Mouse (Mus musculus): ENCODE data around the gene Golt1a. TPM values are rescaled to one million over a fixed set of nuclear protein-coding genes. Genes with fewer than 3 reads are reported as not detected.

The Golt1a gene
- polyA plus RNA-seq, 1 experiment from 2014 or later, result not detected

- no peaks in the 10 kb centered on the region for H3K27me3 ChIP-seq (ENCODE audit: low read depth, poor library complexity, severe bottlenecking)
- H3K9me3 ChIP-seq (replicated peaks), result no peaks in the 10 kb centered on the region
- peak overlapping the region; percentile 14; the same call in 1 of the 2 replicates for H3K27ac ChIP-seq (replicated peaks)
- peaks cover 95% of the 10 kb centered on the region for H3K36me3 ChIP-seq
- 70% methylated on average over 15 of the region's 15 CpGs for WGBS
- H3K4me1 ChIP-seq, result peaks cover 32% of the 10 kb centered on the region
- DNase-seq (ENCODE audit: low spot score), result no peak
- H3K4me3 ChIP-seq, result no peak overlapping the region
These were observed 30.5 kb upstream of the Golt1a start for GRCm38 (mm10) chr1:133278946-133279631.

DNA sequence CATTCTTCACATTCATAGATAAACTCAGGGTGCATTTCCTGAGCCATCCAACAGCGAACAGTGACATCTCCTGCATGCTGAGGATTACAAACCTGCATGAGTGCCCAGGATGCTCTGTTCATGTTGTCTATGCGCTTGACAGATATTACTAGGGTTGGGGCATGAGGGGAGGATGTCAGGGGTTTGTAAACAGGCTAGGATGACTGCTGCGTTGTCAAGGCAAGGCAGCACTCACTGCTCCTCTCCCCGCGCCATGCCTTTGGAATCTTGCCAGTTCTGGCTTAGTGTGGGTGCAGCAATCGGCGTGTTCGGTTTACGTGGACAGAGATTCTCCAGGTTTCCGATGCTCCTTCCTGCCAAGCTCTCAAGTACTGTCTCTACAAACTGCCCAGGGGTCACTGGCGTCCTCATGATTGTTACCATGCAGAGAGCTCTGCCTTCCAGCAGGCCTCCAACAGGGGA, 29.9 kb upstream of the Golt1a start:
- H3K4me3 ChIP-seq, result no peak overlapping the region
- H3K27me3 ChIP-seq (ENCODE audit: low read depth, poor library complexity, severe bottlenecking), result no peaks in the 10 kb centered on the region
- peaks cover 32% of the 10 kb centered on the region for H3K4me1 ChIP-seq
- H3K36me3 ChIP-seq, result peaks cover 93% of the 10 kb centered on the region
- DNase-seq (ENCODE audit: low spot score), result no peak
- H3K27ac ChIP-seq (replicated peaks), result 0 out of 2 replicates have a peak overlapping the region, but pooled peaks have one; percentile 14
- no peaks in the 10 kb centered on the region for H3K9me3 ChIP-seq (replicated peaks)
- 90% methylated on average over 11 of the region's 11 CpGs for WGBS

DNA sequence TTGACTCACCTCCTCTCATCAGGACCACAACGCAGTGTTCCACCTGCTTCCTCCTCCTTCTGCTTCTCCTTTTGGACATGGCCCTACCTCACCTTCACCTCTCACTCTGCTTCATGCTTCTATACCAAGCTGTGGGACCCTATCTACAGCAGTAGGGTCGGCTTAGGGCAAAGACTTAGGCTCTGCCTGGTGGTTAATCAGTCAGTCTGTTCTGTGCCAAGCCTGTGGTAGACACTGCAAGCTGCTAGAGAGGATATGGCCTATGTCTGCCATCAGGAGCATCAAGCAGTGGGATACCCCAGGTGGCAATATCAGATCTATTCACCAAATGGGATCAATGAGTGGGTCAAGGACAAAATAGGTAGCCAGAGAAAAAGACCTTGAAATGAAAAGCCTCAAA, 29.1 kb upstream of the Golt1a start:
- WGBS, result 92% methylated on average over 2 of the region's 2 CpGs
- no peak for DNase-seq (ENCODE audit: low spot score)
- no peaks in the 10 kb centered on the region for H3K27me3 ChIP-seq (ENCODE audit: low read depth, poor library complexity, severe bottlenecking)
- peaks cover 93% of the 10 kb centered on the region for H3K36me3 ChIP-seq
- H3K4me3 ChIP-seq, result no peak overlapping the region
- no peaks in the 10 kb centered on the region for H3K9me3 ChIP-seq (replicated peaks)
- H3K27ac ChIP-seq (replicated peaks), result no peak overlapping the region
- H3K4me1 ChIP-seq, result peaks cover 32% of the 10 kb centered on the region

- no peaks in the 10 kb centered on the region for H3K27me3 ChIP-seq (ENCODE audit: low read depth, poor library complexity, severe bottlenecking)
- no peak overlapping the region for H3K4me3 ChIP-seq
- no peak for DNase-seq (ENCODE audit: low spot score)
- 84% methylated on average over 7 of the region's 7 CpGs for WGBS
- H3K9me3 ChIP-seq (replicated peaks), result no peaks in the 10 kb centered on the region
- H3K4me1 ChIP-seq, result peaks cover 6% of the 10 kb centered on the region
- no peak overlapping the region for H3K27ac ChIP-seq (replicated peaks)
- peaks cover 95% of the 10 kb centered on the region for H3K36me3 ChIP-seq
These were observed 23.7 kb upstream of the Golt1a start for GRCm38 (mm10) chr1:133285907-133286306.

DNA sequence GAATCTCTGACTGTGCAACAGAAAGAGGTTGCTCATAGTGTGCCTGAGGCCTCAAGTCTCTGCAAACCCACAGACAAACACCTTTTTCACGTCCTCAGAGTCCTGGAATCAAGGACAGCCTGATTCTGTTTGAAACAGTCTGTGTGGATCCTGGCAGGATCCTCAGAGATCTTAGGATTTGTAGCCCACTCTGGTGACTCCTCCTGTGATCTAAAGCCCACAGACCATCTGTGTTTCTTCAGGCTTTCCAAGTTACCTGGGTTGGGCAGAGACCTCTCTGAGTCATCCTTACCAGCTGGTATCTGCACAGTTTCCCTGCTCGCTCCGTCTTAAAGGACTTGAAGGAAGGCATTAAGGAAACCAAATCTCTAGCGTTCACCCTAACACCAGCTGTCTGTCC, 22.5 kb upstream of the Golt1a start:
- no peaks in the 10 kb centered on the region for H3K9me3 ChIP-seq (replicated peaks)
- H3K36me3 ChIP-seq, result peaks cover 90% of the 10 kb centered on the region
- no peak overlapping the region for H3K4me3 ChIP-seq
- no peak for DNase-seq (ENCODE audit: low spot score)
- H3K27me3 ChIP-seq (ENCODE audit: low read depth, poor library complexity, severe bottlenecking), result no peaks in the 10 kb centered on the region
- 90% methylated on average over 4 of the region's 4 CpGs for WGBS
- H3K27ac ChIP-seq (replicated peaks), result no peak overlapping the region
- H3K4me1 ChIP-seq, result peaks cover 2% of the 10 kb centered on the region; the same call in 1 of the 2 replicates

- Histone ChIP-seq H3K4me1 (no peaks in the 10 kb centered on the region), H3K27me3 (ENCODE audit: low read depth, poor library complexity, severe bottlenecking) (no peaks in the 10 kb centered on the region), H3K27ac (replicated peaks) (no peak overlapping the region), H3K9me3 (replicated peaks) (no peaks in the 10 kb centered on the region), H3K4me3 (no peak overlapping the region), H3K36me3 (peaks cover 90% of the 10 kb centered on the region)
- DNase-seq (ENCODE audit: low spot score), result no peak
- 93% methylated on average over 12 of the region's 12 CpGs for WGBS
These were observed 21.7 kb upstream of the Golt1a start for GRCm38 (mm10) chr1:133287880-133288279.

GRCm38 (mm10) chr1:133291888-133292287, 17.7 kb upstream of the Golt1a start:
- Histone ChIP-seq H3K9me3 (replicated peaks) (no peaks in the 10 kb centered on the region), H3K27ac (replicated peaks) (no peak overlapping the region), H3K27me3 (ENCODE audit: low read depth, poor library complexity, severe bottlenecking) (no peaks in the 10 kb centered on the region), H3K4me3 (no peak overlapping the region), H3K36me3 (peaks cover 91% of the 10 kb centered on the region), H3K4me1 (peaks cover 17% of the 10 kb centered on the region)
- DNase-seq (ENCODE audit: low spot score), result no peak
- WGBS, result 91% methylated on average over 6 of the region's 6 CpGs

DNA sequence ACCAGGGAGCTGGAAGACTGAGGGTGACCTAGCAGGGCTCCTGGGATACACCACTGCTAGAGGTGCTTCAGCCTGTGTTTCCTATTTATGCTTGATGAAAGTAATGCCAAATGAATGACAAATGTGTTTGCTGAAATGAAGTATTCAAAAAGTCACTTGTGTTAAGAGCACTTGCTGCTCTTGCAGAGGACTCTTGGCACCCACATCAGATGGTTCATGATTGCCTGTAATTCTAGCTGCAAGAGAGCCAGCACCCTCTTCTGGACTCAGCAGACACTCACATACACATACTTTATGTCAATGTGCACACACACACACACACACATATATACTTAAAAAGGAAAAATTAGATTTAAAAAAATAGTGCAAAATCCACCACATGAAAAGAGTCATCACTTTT, 17.0 kb upstream of the Golt1a start:
- Histone ChIP-seq H3K27ac (replicated peaks) (no peak overlapping the region), H3K4me3 (no peak overlapping the region), H3K27me3 (ENCODE audit: low read depth, poor library complexity, severe bottlenecking) (no peaks in the 10 kb centered on the region), H3K36me3 (peaks cover 91% of the 10 kb centered on the region), H3K9me3 (replicated peaks) (no peaks in the 10 kb centered on the region), H3K4me1 (peaks cover 17% of the 10 kb centered on the region)
- no peak for DNase-seq (ENCODE audit: low spot score)

DNA sequence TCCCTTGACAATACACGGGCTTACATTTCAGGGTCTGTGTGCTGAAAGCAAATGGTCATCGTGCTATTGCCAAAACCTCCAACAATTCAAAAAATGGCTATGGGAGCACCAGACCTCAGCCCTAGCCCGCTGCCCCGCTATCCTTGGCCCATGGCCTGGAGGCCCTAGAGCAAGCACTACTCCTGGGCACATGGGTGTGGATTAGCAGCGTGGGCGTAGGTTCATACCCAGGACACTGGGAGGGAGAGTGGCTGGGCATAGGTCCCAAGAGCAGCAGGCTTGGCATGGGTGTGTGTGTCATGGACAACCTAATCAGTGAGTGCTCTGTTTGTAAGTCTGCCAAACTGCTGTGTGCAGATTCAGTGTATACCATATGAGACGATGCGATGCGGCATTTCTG, 13.2 kb upstream of the Golt1a start:
- H3K4me3 ChIP-seq, result no peak overlapping the region
- WGBS, result 96% methylated on average over 9 of the region's 9 CpGs
- H3K36me3 ChIP-seq, result peaks cover 97% of the 10 kb centered on the region
- no peaks in the 10 kb centered on the region for H3K9me3 ChIP-seq (replicated peaks)
- DNase-seq (ENCODE audit: low spot score), result no peak
- peaks cover 23% of the 10 kb centered on the region for H3K4me1 ChIP-seq
- no peak overlapping the region for H3K27ac ChIP-seq (replicated peaks)
- H3K27me3 ChIP-seq (ENCODE audit: low read depth, poor library complexity, severe bottlenecking), result peaks cover 21% of the 10 kb centered on the region

- no peak for DNase-seq (ENCODE audit: low spot score)
- Histone ChIP-seq H3K36me3 (peaks cover 74% of the 10 kb centered on the region), H3K4me3 (no peak overlapping the region), H3K9me3 (replicated peaks) (no peaks in the 10 kb centered on the region), H3K27me3 (ENCODE audit: low read depth, poor library complexity, severe bottlenecking) (peaks cover 21% of the 10 kb centered on the region), H3K27ac (replicated peaks) (no peak overlapping the region), H3K4me1 (peaks cover 23% of the 10 kb centered on the region)
- WGBS, result 44% methylated on average over 14 of the region's 14 CpGs
These were observed 10.8 kb upstream of the Golt1a start for GRCm38 (mm10) chr1:133298816-133299215.

GRCm38 (mm10) chr1:133302540-133302939, 7.1 kb upstream of the Golt1a start:
- Histone ChIP-seq H3K4me1 (peaks cover 13% of the 10 kb centered on the region), H3K9me3 (replicated peaks) (no peaks in the 10 kb centered on the region), H3K27me3 (ENCODE audit: low read depth, poor library complexity, severe bottlenecking) (peaks cover 21% of the 10 kb centered on the region), H3K27ac (replicated peaks) (no peak overlapping the region), H3K36me3 (peaks cover 37% of the 10 kb centered on the region), H3K4me3 (no peak overlapping the region)
- no peak for DNase-seq (ENCODE audit: low spot score)
- WGBS, result 69% methylated on average over 3 of the region's 3 CpGs

DNA sequence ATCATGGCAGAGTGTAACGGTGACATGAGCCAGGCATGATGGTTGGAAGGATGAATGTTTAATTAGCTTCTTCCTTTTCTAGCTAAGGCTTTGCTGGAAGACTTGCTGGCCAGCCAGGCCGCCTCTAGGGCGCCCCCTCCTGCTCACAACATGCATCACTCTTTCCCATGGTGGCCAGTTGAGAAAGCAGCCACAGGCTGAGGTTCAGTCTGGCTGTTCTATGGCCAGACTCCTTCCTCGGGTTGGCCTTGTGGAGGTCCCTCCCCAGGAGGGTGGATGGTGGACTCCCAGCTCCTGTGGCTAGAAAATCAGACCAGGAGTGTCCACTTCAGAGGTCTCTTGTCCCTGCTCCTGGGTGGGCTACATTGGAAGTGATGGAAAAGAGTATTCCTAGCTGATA, 2.8 kb upstream of the Golt1a start:
- Histone ChIP-seq H3K4me3 (no peak overlapping the region), H3K9me3 (replicated peaks) (no peaks in the 10 kb centered on the region), H3K27ac (replicated peaks) (peak overlapping the region; percentile 70; the same call in 1 of the 2 replicates), H3K27me3 (ENCODE audit: low read depth, poor library complexity, severe bottlenecking) (peaks cover 4% of the 10 kb centered on the region; the same call in 1 of the 2 replicates), H3K36me3 (no peaks in the 10 kb centered on the region), H3K4me1 (peaks cover 9% of the 10 kb centered on the region)
- DNase-seq (ENCODE audit: low spot score), result peak; percentile 83
- WGBS, result 7% methylated on average over 4 of the region's 4 CpGs

DNA sequence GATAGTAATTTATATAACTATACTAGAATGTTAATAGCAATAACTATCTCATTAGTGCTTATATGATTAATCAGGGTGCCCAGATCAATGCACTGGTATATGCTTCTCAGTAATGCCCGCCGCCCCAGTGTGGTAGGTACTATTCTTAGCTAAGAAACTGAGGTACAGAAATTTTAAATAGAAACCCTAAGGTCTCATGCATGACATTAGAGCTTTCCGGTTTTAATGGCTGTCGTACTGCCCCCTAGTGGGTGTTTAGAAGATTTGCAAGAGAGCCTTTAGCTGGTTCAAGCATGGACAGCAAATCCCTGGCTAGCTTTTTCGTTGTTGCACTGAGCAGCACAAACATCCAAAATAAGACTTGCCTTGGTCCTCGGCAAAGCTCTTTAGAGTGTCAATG, 2.3 kb upstream of the Golt1a start:
- Histone ChIP-seq H3K27me3 (ENCODE audit: low read depth, poor library complexity, severe bottlenecking) (peaks cover 4% of the 10 kb centered on the region; the same call in 1 of the 2 replicates), H3K4me3 (no peak overlapping the region), H3K4me1 (peaks cover 14% of the 10 kb centered on the region), H3K36me3 (no peaks in the 10 kb centered on the region), H3K27ac (replicated peaks) (no peak overlapping the region), H3K9me3 (replicated peaks) (no peaks in the 10 kb centered on the region)
- peak; percentile 43 for DNase-seq (ENCODE audit: low spot score)
- 21% methylated on average over 6 of the region's 6 CpGs for WGBS

Data from midbrain, embryonic 10.5 days (tissue).